13 mouse cellular contexts compared by ENCODE assay signal in the genomic region with DNA sequence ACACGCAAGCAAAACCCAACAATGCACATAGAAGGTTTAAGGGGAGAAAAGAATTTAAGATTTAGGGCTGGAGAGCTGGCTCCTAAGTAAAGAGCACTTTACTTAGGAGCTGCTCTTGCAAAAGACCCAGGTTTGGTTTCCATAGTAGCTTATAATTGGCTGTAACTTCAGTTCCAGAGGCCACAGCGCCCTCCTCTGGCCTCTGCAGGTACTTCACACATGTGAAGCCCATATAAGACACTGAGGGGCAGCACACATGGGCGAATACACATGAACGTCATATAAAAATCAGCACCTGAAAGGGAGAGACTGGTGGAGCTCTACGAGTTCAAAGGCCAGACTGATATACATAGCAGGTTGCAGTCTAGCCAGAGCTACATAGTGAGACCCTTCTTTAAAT. TPM values are rescaled to one million over a fixed set of nuclear protein-coding genes. Genes with fewer than 3 reads are reported as not detected.
A peak's percentile ranks its signal among the peaks of the same experiment; 100 is the strongest.
DNase-seq lines count a peak whose midpoint lies in the region; ATAC-seq and TF ChIP-seq lines count a peak whose summit lies in the region.
"Had no signal": no experiment of that assay in that cellular context is flagged by ENCODE, and none has a peak within 500 bp of the region (broad histone marks: within the 10 kb centered on the region; RNA-seq: fewer than 3 reads in every experiment).

No protein-coding gene starts in this region.

- 0 out of 2 replicates have a peak, but pooled peaks have one; percentile 10 for TF ChIP-seq CTCF in cerebellum, adult 2 months (IDR thresholded peaks at IDR 0.05; ENCODE audit: borderline replicate concordance, insufficient read depth, low read depth, low read length)
- TF ChIP-seq CTCF in lung, postnatal 0 days (IDR thresholded peaks at IDR 0.05), result peak; percentile 60
- TF ChIP-seq CTCF in MEL (IDR thresholded peaks at IDR 0.05 in 2 of 3, conservative IDR thresholded peaks at IDR 0.05 in 1 of 3; ENCODE audit: control insufficient read depth in 1 of 3, insufficient read depth in 1 of 3, low read depth in 2 of 3, low read length in 3 of 3, poor library complexity in 1 of 3, severe bottlenecking in 1 of 3), result peak; percentile 59 to 78 (median 71)

- H3K9me3 ChIP-seq in lung, postnatal 0 days (ENCODE audit: low read length), result no peaks in the 10 kb centered on the region
- H3K9me3 ChIP-seq in MEL (replicated peaks; ENCODE audit: insufficient read depth, low read length), result no peaks in the 10 kb centered on the region
- H3K9me3 ChIP-seq: forebrain, embryonic 12.5 days; heart, embryonic 10.5 days had no signal

- no peak for TF ChIP-seq EP300 in lung, postnatal 0 days (IDR thresholded peaks at IDR 0.05)
- TF ChIP-seq EP300 in MEL (IDR thresholded peaks at IDR 0.05; ENCODE audit: low read depth in 1 of 2, low read length in 2 of 2), result no peak

- no peak overlapping the region for H3K27ac ChIP-seq in cerebellum, adult 2 months (ENCODE audit: insufficient read depth, low read length)
- H3K27ac ChIP-seq in lung, postnatal 0 days (ENCODE audit: low read length), result no peak overlapping the region
- H3K27ac ChIP-seq in MEL (ENCODE audit: control insufficient read depth, low read depth, low read length), result no peak overlapping the region
- H3K27ac ChIP-seq: forebrain, embryonic 12.5 days; heart, embryonic 10.5 days; macrophage had no signal

- H3K79me2 ChIP-seq in MEL (ENCODE audit: control insufficient read depth, insufficient read depth, low read length, poor library complexity), result no peaks in the 10 kb centered on the region

- DNase-seq in cerebellum, adult 2 months, result no peak
- DNase-seq in cerebellum, postnatal 25 days, result no peak
- DNase-seq in lung, postnatal 0 days (ENCODE audit: low spot score), result no peak
- no peak for DNase-seq in lung, postnatal 36 days
- peak; percentile 68 for DNase-seq in MEL (ENCODE audit: low read depth, low spot score)
- peak; percentile 62 for DNase-seq in naive thymus-derived CD4-positive, alpha-beta T cell, adult 2 months (ENCODE audit: low read depth)
- no peak for DNase-seq in embryo, embryonic 10.5 days (ENCODE audit: low spot score)
- no peak for DNase-seq in left cerebral cortex, postnatal 25 days (ENCODE audit: low spot score in 2 of 2)
- DNase-seq: kidney, adult 18-20 months had no signal

- peak; percentile 63 for TF ChIP-seq RAD21 in MEL (IDR thresholded peaks at IDR 0.05; ENCODE audit: low read depth, low read length)

- H3K36me3 ChIP-seq in lung, postnatal 0 days (ENCODE audit: insufficient read depth, low read length), result peaks cover 12% of the 10 kb centered on the region
- peaks cover 0 to 8% of the 10 kb centered on the region in 2 experiments; a peak in 1 of 4 replicates for H3K36me3 ChIP-seq in MEL (ENCODE audit: control insufficient read depth in 1 of 2, insufficient read depth in 2 of 2, low read length in 2 of 2)

- WGBS in cerebellum, adult 2 months, result 73% methylated on average over 5 of the region's 5 CpGs
- WGBS in lung, postnatal 0 days, result 66% methylated on average over 5 of the region's 5 CpGs

- H3K9ac ChIP-seq in lung, postnatal 0 days (replicated peaks; ENCODE audit: low read depth), result no peak overlapping the region
- no peak overlapping the region for H3K9ac ChIP-seq in MEL (ENCODE audit: control insufficient read depth, low read depth, low read length, poor library complexity, severe bottlenecking)
- H3K9ac ChIP-seq: forebrain, embryonic 12.5 days had no signal

- intact Hi-C loops in left cerebral cortex, postnatal 25 days (cut with DNase I), result loop anchor here (5.0 kb wide), 1 partner anchor 36 kb away; the partner anchor contains the start of gene Ccdc107

- no peak for ATAC-seq in lung, postnatal 0 days

- H3K4me2 ChIP-seq in lung, postnatal 0 days (replicated peaks; ENCODE audit: low read depth, low read length), result no peak overlapping the region
- H3K4me2 ChIP-seq: forebrain, embryonic 12.5 days had no signal

- no peak for TF ChIP-seq POLR2A in cerebellum, adult 2 months (IDR thresholded peaks at IDR 0.05; ENCODE audit: borderline replicate concordance, insufficient read depth, low read length)
- TF ChIP-seq POLR2A in MEL (IDR thresholded peaks at IDR 0.05; ENCODE audit: control insufficient read depth in 1 of 2, insufficient read depth in 1 of 2, low read depth in 1 of 2, low read length in 2 of 2, poor library complexity in 1 of 2), result no peak

- peaks cover 3% of the 10 kb centered on the region; the same call in 1 of the 2 replicates for H3K27me3 ChIP-seq in cerebellum, adult 2 months (ENCODE audit: control insufficient read depth, insufficient read depth, low read length)
- 0 out of 2 replicates have a peak, but pooled peaks cover 8% of the 10 kb centered on the region for H3K27me3 ChIP-seq in lung, postnatal 0 days (replicated peaks; ENCODE audit: insufficient read depth, low read length)
- peaks cover 3 to 4% of the 10 kb centered on the region in 2 experiments; a peak in 3 of 4 replicates for H3K27me3 ChIP-seq in MEL (ENCODE audit: control insufficient read depth in 1 of 2, insufficient read depth in 2 of 2, low read length in 2 of 2)

- no peaks in the 10 kb centered on the region for H3K4me1 ChIP-seq in cerebellum, adult 2 months (ENCODE audit: control insufficient read depth, insufficient read depth, low read length)
- peaks cover 9% of the 10 kb centered on the region; the same call in 1 of the 2 replicates for H3K4me1 ChIP-seq in lung, postnatal 0 days (ENCODE audit: insufficient read depth, low read depth, low read length)
- peaks cover 0 to 8% of the 10 kb centered on the region in 2 experiments; a peak in 2 of 4 replicates for H3K4me1 ChIP-seq in MEL (ENCODE audit: control insufficient read depth in 1 of 2, insufficient read depth in 2 of 2, low read length in 2 of 2)

- no peak overlapping the region for H3K4me3 ChIP-seq in cerebellum, adult 2 months (replicated peaks; ENCODE audit: insufficient read depth, low read depth, low read length)
- H3K4me3 ChIP-seq in lung, postnatal 0 days (ENCODE audit: low read depth, low read length), result no peak overlapping the region
- H3K4me3 ChIP-seq in MEL (ENCODE audit: control insufficient read depth in 1 of 2, insufficient read depth in 1 of 2, low read depth in 2 of 2, low read length in 2 of 2), result no peak overlapping the region
- H3K4me3 ChIP-seq: forebrain, embryonic 12.5 days; heart, embryonic 10.5 days had no signal

TF ChIP-seq in MEL, 35 proteins besides CTCF, POLR2A, EP300 and RAD21:
- TF ChIP-seq ELF1 (IDR thresholded peaks at IDR 0.05; ENCODE audit: low read depth, low read length) (no peak), SMC3 (IDR thresholded peaks at IDR 0.05; ENCODE audit: low read depth, low read length) (peak; percentile 72), MAFK (IDR thresholded peaks at IDR 0.05; ENCODE audit: borderline replicate concordance, low read depth, low read length) (no peak), USF2 (IDR thresholded peaks at IDR 0.05; ENCODE audit: borderline replicate concordance in 1 of 2, insufficient read depth in 1 of 2, low read depth in 1 of 2, low read length in 2 of 2) (no peak), BHLHE40 (IDR thresholded peaks at IDR 0.05; ENCODE audit: borderline replicate concordance, low read depth, low read length) (no peak), USF1 (IDR thresholded peaks at IDR 0.05; ENCODE audit: low read depth, low read length) (no peak), ZC3H11A (IDR thresholded peaks at IDR 0.05; ENCODE audit: low read depth, low read length) (peak; percentile 64), MYC (IDR thresholded peaks at IDR 0.05; ENCODE audit: low read depth, low read length) (no peak)
TF ChIP-seq in MEL: peak in this region for 2.

RNA-seq across cellular contexts. Expression of gene Tpm2, which starts 4.3 kb away (rescaled TPM):
- polyA plus RNA-seq in cerebellum, adult 2 months (2012; rRNA removed), result 18.0 and 21.1 TPM in 2 replicates
- polyA plus RNA-seq in lung, postnatal 0 days (2015; fragmentation: Nextera tagmentation; extraction: Ambion mirVana), result 84.8 and 89.0 TPM in 2 replicates
- total RNA-seq in MEL (2012; rRNA removed), result 0.08 TPM in 1 of 2 replicates, not detected in the other
- polyA plus RNA-seq in MEL (2012; ENCODE audit: insufficient read depth in 1 of 2, insufficient read length in 2 of 2, low read depth in 1 of 2, low replicate concordance in 2 of 2, missing spikeins in 1 of 2), result not detected
- 1 to 10 TPM; 8.0 to 8.1 TPM for total RNA-seq in left cerebral cortex, postnatal 25 days (2021)

RNA-seq across cellular contexts. Expression of gene Car9, which starts 21.1 kb away (rescaled TPM):
- polyA plus RNA-seq in cerebellum, adult 2 months (2012; rRNA removed), result 15.8 and 17.7 TPM in 2 replicates
- polyA plus RNA-seq in lung, postnatal 0 days (2015; fragmentation: Nextera tagmentation; extraction: Ambion mirVana), result 2.1 and 2.6 TPM in 2 replicates
- total RNA-seq in MEL (2012; rRNA removed), result 0.77 and 1.2 TPM in 2 replicates
- polyA plus RNA-seq in MEL (2012; ENCODE audit: insufficient read depth in 1 of 2, insufficient read length in 2 of 2, low read depth in 1 of 2, low replicate concordance in 2 of 2, missing spikeins in 1 of 2), result 1 to 10 TPM in 1 of 2 experiments, not detected in 1; 3.3 TPM
- total RNA-seq in left cerebral cortex, postnatal 25 days (2021), result 1 to 10 TPM in 1 of 2 experiments, not detected in 1; 1.0 TPM
- polyA plus RNA-seq: neural tube, embryonic 14.5 days had no signal

RNA-seq across cellular contexts. Expression of gene Arhgef39, which starts 28.4 kb away (rescaled TPM):
- polyA plus RNA-seq in cerebellum, adult 2 months (2012; rRNA removed), result 2.8 and 3.2 TPM in 2 replicates
- polyA plus RNA-seq in lung, postnatal 0 days (2015; fragmentation: Nextera tagmentation; extraction: Ambion mirVana), result 2.4 and 3.5 TPM in 2 replicates
- total RNA-seq in MEL (2012; rRNA removed), result 26.3 and 26.5 TPM in 2 replicates
- 10 to 100 TPM in 1 of 2 experiments, not detected in 1; 56.7 TPM for polyA plus RNA-seq in MEL (2012; ENCODE audit: insufficient read depth in 1 of 2, insufficient read length in 2 of 2, low read depth in 1 of 2, low replicate concordance in 2 of 2, missing spikeins in 1 of 2)
- under 1 TPM; 0.37 to 0.96 TPM for total RNA-seq in left cerebral cortex, postnatal 25 days (2021)

RNA-seq across cellular contexts. Expression of gene Creb3, which starts 34.3 kb away (rescaled TPM):
- 70.4 and 71.2 TPM in 2 replicates for polyA plus RNA-seq in cerebellum, adult 2 months (2012; rRNA removed)
- 115 and 126 TPM in 2 replicates for polyA plus RNA-seq in lung, postnatal 0 days (2015; fragmentation: Nextera tagmentation; extraction: Ambion mirVana)
- total RNA-seq in MEL (2012; rRNA removed), result 14.9 and 17.1 TPM in 2 replicates
- polyA plus RNA-seq in MEL (2012; ENCODE audit: insufficient read depth in 1 of 2, insufficient read length in 2 of 2, low read depth in 1 of 2, low replicate concordance in 2 of 2, missing spikeins in 1 of 2), result 10 to 100 TPM in 1 of 2 experiments, not detected in 1; 21.3 TPM
- 10 to 100 TPM; 77.0 to 77.3 TPM for total RNA-seq in left cerebral cortex, postnatal 25 days (2021)

RNA-seq across cellular contexts. Expression of gene Tln1, which starts 34.6 kb away (rescaled TPM):
- polyA plus RNA-seq in cerebellum, adult 2 months (2012; rRNA removed), result 48.8 and 53.9 TPM in 2 replicates
- polyA plus RNA-seq in lung, postnatal 0 days (2015; fragmentation: Nextera tagmentation; extraction: Ambion mirVana), result 75.6 and 104 TPM in 2 replicates
- 106 and 112 TPM in 2 replicates for total RNA-seq in MEL (2012; rRNA removed)
- 100 to 1,000 TPM in 1 of 2 experiments, 10 to 100 TPM in 1; 22.9 to 146 TPM for polyA plus RNA-seq in MEL (2012; ENCODE audit: insufficient read depth in 1 of 2, insufficient read length in 2 of 2, low read depth in 1 of 2, low replicate concordance in 2 of 2, missing spikeins in 1 of 2)
- 10 to 100 TPM; 51.7 to 53.4 TPM for total RNA-seq in left cerebral cortex, postnatal 25 days (2021)

Comparison
In these comparisons a context has a peak if more than half of its experiments do, and no peak if none do; other contexts are left out.
1. DNase-seq: peak in MEL (single experiment) and naive thymus-derived CD4-positive, alpha-beta T cell, adult 2 months (single experiment); none in cerebellum, adult 2 months (0 of 2), cerebellum, postnatal 25 days (0 of 2), lung, postnatal 0 days (single experiment), lung, postnatal 36 days (single experiment), embryo, embryonic 10.5 days (single experiment) and left cerebral cortex, postnatal 25 days (0 of 2).
2. CTCF ChIP-seq: peak in every context shown above with its lines; median percentile 71 in MEL; 60 in lung, postnatal 0 days; 10 in cerebellum, adult 2 months.
3. RNA of gene Tpm2, which starts 4.3 kb away (polyA plus RNA-seq): 84.8 to 89.0 TPM in lung, postnatal 0 days and 18.0 to 21.1 TPM in cerebellum, adult 2 months; not detected in MEL; every median in the first group is over 10 times any median in the second.